Mouse (Mus musculus) testis, adult 2 months (tissue): ENCODE results near the gene Spon1. TPM values are rescaled to one million over a fixed set of nuclear protein-coding genes. Genes with fewer than 3 reads are reported as not detected.

Source experiments
- H3K27ac ChIP-seq: fragments of 200-500 bp; 2 replicates; pipeline ENCODE4 v1.5.1; 2012; ENCODE audit warnings: low read depth, low read length; ENCODE audit not compliant: control insufficient read depth, insufficient read depth
- H3K27me3 ChIP-seq: fragments of 200-500 bp; 2 replicates; pipeline ENCODE4 v1.6.1; 2012; ENCODE audit warnings: mild to moderate bottlenecking, low read length, moderate library complexity; ENCODE audit not compliant: control insufficient read depth, insufficient read depth
- H3K36me3 ChIP-seq: fragments of 200-500 bp; 2 replicates; pipeline ENCODE4 v1.6.1; 2012; ENCODE audit warnings: mild to moderate bottlenecking, low read length; ENCODE audit not compliant: control insufficient read depth, insufficient read depth
- H3K4me1 ChIP-seq: fragments of 200-500 bp; 2 replicates; pipeline ENCODE4 v1.6.1; 2012; ENCODE audit warnings: low read length; ENCODE audit not compliant: control insufficient read depth, insufficient read depth
- H3K4me3 ChIP-seq: fragments of 200-500 bp; 2 replicates; pipeline ENCODE4 v1.5.1; 2012; ENCODE audit warnings: low read depth, mild to moderate bottlenecking, low read length, moderate library complexity, mixed read lengths; ENCODE audit not compliant: control insufficient read depth
- CTCF ChIP-seq: fragments of 200-500 bp; IDR thresholded peaks from 2 replicates; pipeline ENCODE4 v1.5.1; 2012; ENCODE audit warnings: low read depth, mild to moderate bottlenecking, inconsistent platforms, low read length, moderate library complexity; ENCODE audit not compliant: control insufficient read depth, insufficient read depth, insufficient replicate concordance
- POLR2A ChIP-seq: fragments of 200-500 bp; IDR thresholded peaks from 2 replicates; pipeline ENCODE4 v1.6.1; 2012; ENCODE audit warnings: low read depth, mild to moderate bottlenecking, inconsistent platforms, low read length, moderate library complexity; ENCODE audit not compliant: control insufficient read depth
- polyA plus RNA-seq: library from polyadenylated mRNA; depleted of rRNA; stranded (reverse); fragments of >200 nt; gene quantifications from 2 replicates; pipeline ENCODE4 v1.2.3, GENCODE M21; 2012

Spon1 gene
- polyA plus RNA-seq, 1 experiment = 3.6 TPM

- no peak overlapping the region for H3K4me3 ChIP-seq
- TF ChIP-seq POLR2A (no peak), CTCF (no peak)
- H3K4me1 ChIP-seq = no peaks in the 10 kb centered on the region
- H3K36me3 ChIP-seq = no peaks in the 10 kb centered on the region
- no peak overlapping the region for H3K27ac ChIP-seq
- H3K27me3 ChIP-seq = no peaks in the 10 kb centered on the region
Measured at GRCm38 (mm10) chr7:114060445-114060844, 294.6 kb downstream of the Spon1 start.

- no peaks in the 10 kb centered on the region for H3K27me3 ChIP-seq
- no peaks in the 10 kb centered on the region for H3K4me1 ChIP-seq
- H3K27ac ChIP-seq = no peak overlapping the region
- TF ChIP-seq CTCF = no peak
- TF ChIP-seq POLR2A = no peak
- no peak overlapping the region for H3K4me3 ChIP-seq
- H3K36me3 ChIP-seq = no peaks in the 10 kb centered on the region
Measured at GRCm38 (mm10) chr7:114062451-114062850, 296.7 kb downstream of the Spon1 start.

- no peak overlapping the region for H3K27ac ChIP-seq
- H3K27me3 ChIP-seq = no peaks in the 10 kb centered on the region
- no peaks in the 10 kb centered on the region for H3K36me3 ChIP-seq
- H3K4me1 ChIP-seq = no peaks in the 10 kb centered on the region
- TF ChIP-seq CTCF = no peak
- no peak for TF ChIP-seq POLR2A
- no peak overlapping the region for H3K4me3 ChIP-seq
Measured at GRCm38 (mm10) chr7:114063534-114063933, 297.7 kb downstream of the Spon1 start.

DNA sequence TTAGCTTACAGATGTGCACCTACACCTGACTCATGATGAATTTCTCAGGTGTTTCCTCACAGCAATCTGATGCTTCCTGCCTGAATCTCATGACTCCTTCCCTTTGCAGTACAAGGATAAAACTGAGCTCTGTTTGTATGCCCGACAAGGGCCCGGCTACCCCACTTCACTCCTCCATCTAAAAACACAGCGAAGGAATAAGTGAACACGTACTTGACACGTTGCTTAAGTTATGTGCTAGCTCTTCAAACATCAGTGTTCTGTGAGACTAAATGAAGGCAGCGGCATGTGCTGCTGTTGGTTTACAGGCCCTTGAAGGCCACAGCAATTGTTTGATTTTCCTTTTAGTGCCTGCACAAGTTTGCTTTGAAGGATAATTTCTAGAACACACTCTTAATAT, 298.2 kb downstream of the Spon1 start:
- H3K36me3 ChIP-seq = no peaks in the 10 kb centered on the region
- H3K27me3 ChIP-seq = no peaks in the 10 kb centered on the region
- TF ChIP-seq CTCF (no peak), POLR2A (no peak)
- H3K4me3 ChIP-seq = no peak overlapping the region
- no peaks in the 10 kb centered on the region for H3K4me1 ChIP-seq
- no peak overlapping the region for H3K27ac ChIP-seq

DNA sequence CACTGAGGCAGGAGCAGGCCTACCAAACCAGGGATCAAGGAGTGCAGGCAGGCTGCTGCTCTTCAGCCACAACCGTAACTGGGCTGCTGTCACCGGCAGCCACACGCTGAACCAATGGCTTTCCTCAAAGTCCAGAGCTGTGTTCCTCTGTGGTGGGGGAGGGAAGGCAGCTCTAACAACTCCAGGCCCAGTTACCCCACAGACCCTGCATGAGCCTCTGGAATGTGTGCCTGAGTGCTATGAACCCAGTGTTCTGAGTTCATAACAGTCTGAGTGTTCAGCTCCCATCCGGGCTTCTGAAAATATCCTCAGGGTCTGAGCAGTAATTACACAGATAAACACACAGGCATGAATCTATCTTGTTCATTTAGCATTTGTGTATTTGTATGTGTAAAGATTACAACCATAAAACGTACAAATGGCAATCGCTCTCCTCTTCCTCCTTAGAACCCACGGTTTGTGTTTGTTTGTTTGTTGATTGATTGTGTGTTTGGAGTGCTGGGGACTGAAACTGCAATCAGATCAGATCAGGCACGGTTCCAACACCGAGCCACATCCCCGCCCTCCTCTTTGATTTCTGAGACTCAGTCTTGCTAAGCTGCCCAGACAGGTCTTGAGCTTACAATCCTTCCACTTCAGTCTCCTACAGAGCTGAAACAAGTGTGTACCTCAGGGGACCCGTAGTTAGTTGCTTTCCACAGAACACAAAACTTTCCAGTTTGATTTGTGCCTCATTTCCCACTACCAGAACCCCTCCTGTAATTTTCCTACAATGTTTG, 299.8 kb downstream of the Spon1 start:
- no peaks in the 10 kb centered on the region for H3K36me3 ChIP-seq
- no peak overlapping the region for H3K27ac ChIP-seq
- no peak for TF ChIP-seq CTCF
- no peak for TF ChIP-seq POLR2A
- no peaks in the 10 kb centered on the region for H3K27me3 ChIP-seq
- no peak overlapping the region for H3K4me3 ChIP-seq
- no peaks in the 10 kb centered on the region for H3K4me1 ChIP-seq

DNA sequence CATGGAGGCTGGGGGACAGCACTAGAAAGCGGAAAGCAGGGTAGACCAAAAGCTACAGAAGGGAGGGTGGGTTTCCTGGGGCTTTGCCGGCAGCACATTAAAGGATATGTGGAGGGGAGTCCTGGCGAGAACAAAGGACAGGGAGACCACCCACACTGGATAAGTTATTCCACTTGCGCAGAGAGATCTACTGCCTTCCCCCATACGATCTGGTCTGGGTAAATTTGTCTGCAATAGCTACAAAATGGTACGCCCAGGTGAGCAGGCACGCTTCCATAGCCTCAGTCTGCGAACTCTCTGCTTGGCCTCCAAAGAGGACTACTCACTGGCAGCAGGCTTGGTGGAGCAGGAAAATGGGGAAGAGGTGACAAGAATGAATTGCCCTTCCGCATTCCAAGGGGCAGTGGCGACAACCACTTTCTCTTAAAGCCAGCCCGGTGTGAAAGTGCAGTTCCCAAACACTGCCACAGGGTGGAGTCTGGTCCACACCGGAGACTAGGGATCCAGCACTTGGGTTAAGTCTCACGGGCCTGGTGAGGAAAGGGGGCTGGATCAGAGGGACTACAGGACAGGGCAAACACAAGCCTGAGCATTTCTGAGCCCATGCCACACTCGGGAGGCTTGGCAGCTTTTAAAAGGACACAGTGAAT, 300.9 kb downstream of the Spon1 start:
- TF ChIP-seq POLR2A (no peak), CTCF (peak; percentile 80; the same call in 1 of the 2 replicates)
- no peaks in the 10 kb centered on the region for H3K27me3 ChIP-seq
- H3K4me1 ChIP-seq = no peaks in the 10 kb centered on the region
- no peak overlapping the region for H3K4me3 ChIP-seq
- H3K36me3 ChIP-seq = no peaks in the 10 kb centered on the region
- H3K27ac ChIP-seq = no peak overlapping the region

- H3K4me1 ChIP-seq = no peaks in the 10 kb centered on the region
- no peaks in the 10 kb centered on the region for H3K36me3 ChIP-seq
- TF ChIP-seq CTCF (no peak), POLR2A (no peak)
- no peak overlapping the region for H3K27ac ChIP-seq
- H3K27me3 ChIP-seq = no peaks in the 10 kb centered on the region
- no peak overlapping the region for H3K4me3 ChIP-seq
Measured at GRCm38 (mm10) chr7:114068956-114069533, 303.2 kb downstream of the Spon1 start.
